Comparison of ENCODE assay signal across 8 mouse cellular contexts in genomic region chr3:88143961-88144486, GRCm38 (mm10). TPM values are rescaled to one million over a fixed set of nuclear protein-coding genes. Genes with fewer than 3 reads are reported as not detected.
DNase-seq lines count a peak whose midpoint lies in the region; ATAC-seq and TF ChIP-seq lines count a peak whose summit lies in the region.

No protein-coding gene starts in this region.

- H3K27ac ChIP-seq in bone marrow, adult 2 months (ENCODE audit: control insufficient read depth, insufficient read depth, low read depth, low read length, poor library complexity): peak overlapping the region; percentile 49
- H3K27ac ChIP-seq in forebrain, embryonic 13.5 days: peak overlapping the region; percentile 99
- H3K27ac ChIP-seq in hindbrain, embryonic 11.5 days (ENCODE audit: low read depth, low read length): peak overlapping the region; percentile 95
- peak overlapping the region; percentile 94 for H3K27ac ChIP-seq in limb, embryonic 10.5 days
- H3K27ac ChIP-seq in midbrain, embryonic 14.5 days (replicated peaks; ENCODE audit: low read depth, low read length): peak overlapping the region; percentile 50

- peaks cover 18% of the 10 kb centered on the region for H3K27me3 ChIP-seq in forebrain, embryonic 13.5 days
- peaks cover 22% of the 10 kb centered on the region for H3K27me3 ChIP-seq in hindbrain, embryonic 11.5 days (ENCODE audit: control insufficient read depth, insufficient read depth, low read length)
- H3K27me3 ChIP-seq in limb, embryonic 10.5 days (ENCODE audit: low read depth, poor library complexity, severe bottlenecking): 0 out of 2 replicates have a peak, but pooled peaks cover 3% of the 10 kb centered on the region
- H3K27me3 ChIP-seq in midbrain, embryonic 14.5 days (ENCODE audit: control insufficient read depth, insufficient read depth, low read length): peaks cover 18% of the 10 kb centered on the region

- TF ChIP-seq POLR2A in bone marrow, adult 2 months (IDR thresholded peaks at IDR 0.05; ENCODE audit: borderline replicate concordance, control insufficient read depth, low read depth, low read length): peak; percentile 50; the same call in 1 of the 2 replicates

- H3K4me3 ChIP-seq in bone marrow, adult 2 months (replicated peaks; ENCODE audit: control insufficient read depth, low read depth, low read length): peak overlapping the region; percentile 83
- peak overlapping the region; percentile 91 for H3K4me3 ChIP-seq in forebrain, embryonic 13.5 days
- peak overlapping the region; percentile 88 for H3K4me3 ChIP-seq in hindbrain, embryonic 11.5 days (ENCODE audit: low read depth, low read length)
- peak overlapping the region; percentile 94 for H3K4me3 ChIP-seq in limb, embryonic 10.5 days
- H3K4me3 ChIP-seq in midbrain, embryonic 14.5 days (replicated peaks; ENCODE audit: low read depth, low read length): peak overlapping the region; percentile 92

- no peak for TF ChIP-seq CTCF in bone marrow, adult 2 months (IDR thresholded peaks at IDR 0.05; ENCODE audit: control insufficient read depth, insufficient read depth, low read length)

- H3K36me3 ChIP-seq in forebrain, embryonic 13.5 days (ENCODE audit: poor library complexity, severe bottlenecking): no peaks in the 10 kb centered on the region
- H3K36me3 ChIP-seq in hindbrain, embryonic 11.5 days (ENCODE audit: control insufficient read depth, insufficient read depth, low read length): no peaks in the 10 kb centered on the region
- 0 out of 2 replicates have a peak, but pooled peaks cover 3% of the 10 kb centered on the region for H3K36me3 ChIP-seq in limb, embryonic 10.5 days
- H3K36me3 ChIP-seq in midbrain, embryonic 14.5 days (ENCODE audit: control insufficient read depth, insufficient read depth, low read length): no peaks in the 10 kb centered on the region

- 5% methylated on average over 5 of the region's 5 CpGs for WGBS in bone marrow, adult 2 months
- WGBS in forebrain, embryonic 13.5 days: 20% methylated on average over 5 of the region's 5 CpGs
- WGBS in hindbrain, embryonic 11.5 days: 24% methylated on average over 5 of the region's 5 CpGs
- WGBS in limb, embryonic 10.5 days: 31% methylated on average over 5 of the region's 5 CpGs
- 15% methylated on average over 5 of the region's 5 CpGs for WGBS in midbrain, embryonic 14.5 days

- ATAC-seq in forebrain, embryonic 13.5 days: no peak
- ATAC-seq in hindbrain, embryonic 11.5 days (ENCODE audit: low FRiP score): no peak
- ATAC-seq in midbrain, embryonic 14.5 days (ENCODE audit: low FRiP score, low TSS enrichment): no peak

- DNase-seq in adrenal gland, adult (ENCODE audit: inconsistent age in 2 of 2, low spot score in 1 of 2): peak; percentile 68 to 89
- DNase-seq in adrenal gland, postnatal 14 days: no peak
- DNase-seq in hindbrain, embryonic 11.5 days (ENCODE audit: low spot score): peak; percentile 39
- peak; percentile 41 for DNase-seq in limb, embryonic 10.5 days (ENCODE audit: low spot score)
- DNase-seq in midbrain, embryonic 14.5 days: peak; percentile 40
- DNase-seq in thymus, postnatal 0 days (ENCODE audit: low spot score): peak; percentile 44

- no peaks in the 10 kb centered on the region for H3K9me3 ChIP-seq in forebrain, embryonic 13.5 days (replicated peaks)
- no peaks in the 10 kb centered on the region for H3K9me3 ChIP-seq in hindbrain, embryonic 11.5 days (ENCODE audit: control insufficient read depth, low read length)
- no peaks in the 10 kb centered on the region for H3K9me3 ChIP-seq in limb, embryonic 10.5 days (replicated peaks)
- no peaks in the 10 kb centered on the region for H3K9me3 ChIP-seq in midbrain, embryonic 14.5 days (ENCODE audit: control insufficient read depth, low read length)

- H3K4me2 ChIP-seq in forebrain, embryonic 13.5 days: peak overlapping the region; percentile 96
- H3K4me2 ChIP-seq in hindbrain, embryonic 11.5 days (replicated peaks; ENCODE audit: low read depth, low read length): peak overlapping the region; percentile 96
- peak overlapping the region; percentile 95 for H3K4me2 ChIP-seq in midbrain, embryonic 14.5 days (ENCODE audit: low read length)

- peaks cover 15% of the 10 kb centered on the region for H3K4me1 ChIP-seq in bone marrow, adult 2 months (ENCODE audit: control insufficient read depth, insufficient read depth, low read length)
- peaks cover 85% of the 10 kb centered on the region for H3K4me1 ChIP-seq in forebrain, embryonic 13.5 days
- H3K4me1 ChIP-seq in hindbrain, embryonic 11.5 days (replicated peaks; ENCODE audit: control insufficient read depth, insufficient read depth, low read length): peaks cover 32% of the 10 kb centered on the region
- peaks cover 99% of the 10 kb centered on the region for H3K4me1 ChIP-seq in limb, embryonic 10.5 days
- peaks cover 46% of the 10 kb centered on the region for H3K4me1 ChIP-seq in midbrain, embryonic 14.5 days (ENCODE audit: control insufficient read depth, insufficient read depth, low read length)

- peak overlapping the region; percentile 91 for H3K9ac ChIP-seq in forebrain, embryonic 13.5 days
- H3K9ac ChIP-seq in hindbrain, embryonic 11.5 days (ENCODE audit: low read depth, low read length): peak overlapping the region; percentile 88
- H3K9ac ChIP-seq in midbrain, embryonic 14.5 days (replicated peaks; ENCODE audit: low read length): peak overlapping the region; percentile 84

RNA-seq across cellular contexts. Expression of gene Mef2d, which starts 1.9 kb away (rescaled TPM):
- 92.9 and 98.4 TPM in 2 replicates for total RNA-seq in adrenal gland, postnatal 14 days (2021)
- 39.7 and 64.7 TPM in 2 replicates for polyA plus RNA-seq in bone marrow, adult 2 months (2011; ENCODE audit: insufficient read depth, insufficient read length, low replicate concordance, missing spikeins)
- 15.0 and 16.5 TPM in 2 replicates for polyA plus RNA-seq in forebrain, embryonic 13.5 days (2015; fragmentation: Nextera tagmentation; extraction: Ambion mirVana)
- polyA plus RNA-seq in hindbrain, embryonic 11.5 days (2014; fragmentation: Nextera tagmentation; extraction: Ambion mirVana): 12.0 and 12.3 TPM in 2 replicates
- 12.3 and 14.0 TPM in 2 replicates for polyA plus RNA-seq in limb, embryonic 10.5 days (2016; fragmentation: Nextera tagmentation; extraction: Ambion mirVana)
- polyA plus RNA-seq in midbrain, embryonic 14.5 days (2014; fragmentation: Nextera tagmentation; extraction: Ambion mirVana): 22.3 and 23.7 TPM in 2 replicates
- polyA plus RNA-seq in thymus, postnatal 0 days (2015; fragmentation: Nextera tagmentation; extraction: Ambion mirVana): 32.0 and 32.2 TPM in 2 replicates

Comparison
In these comparisons a context has a peak if more than half of its experiments do, and no peak if none do; other contexts are left out.
1. H3K27ac ChIP-seq: peak in every context shown above with its lines; median percentile 99 in forebrain, embryonic 13.5 days; 95 in hindbrain, embryonic 11.5 days; 94 in limb, embryonic 10.5 days; 50 in midbrain, embryonic 14.5 days; 49 in bone marrow, adult 2 months.